Mouse (Mus musculus) hematopoietic stem cell, adult 5-6 weeks (primary cell): ENCODE results near the gene Aff3. TPM values are rescaled to one million over a fixed set of nuclear protein-coding genes. Genes with fewer than 3 reads are reported as not detected.

Source experiments
- ATAC-seq, 2 experiments: fragments of 125-278 bp in 1 of 2; replicated peaks in 1 of 2; 2 replicates each; pipeline ENCODE4 v1.8.0; 2016 to 2017; ENCODE audit warnings: inconsistent platforms in 2 of 2, mild to moderate bottlenecking in 2 of 2, moderate number of reproducible peaks in 2 of 2, low read depth in 1 of 2, moderate TSS enrichment in 1 of 2; ENCODE audit not compliant: low FRiP score in 2 of 2, poor library complexity in 2 of 2, severe bottlenecking in 2 of 2, insufficient read depth in 1 of 2, low TSS enrichment in 1 of 2
- total RNA-seq: library from RNA; stranded (forward); fragments of 172-1452, 232-1000 nt; gene quantifications from 2 replicates; pipeline ENCODE4 v1.2.3, GENCODE M21; 2017

Aff3 gene
- total RNA-seq, 1 experiment from 2014 or later, result 132 TPM

- no peak for ATAC-seq
These were observed 469.0 kb downstream of the Aff3 start for GRCm38 (mm10) chr1:38195721-38196120.

- no peak for ATAC-seq
These were observed 478.6 kb downstream of the Aff3 start for GRCm38 (mm10) chr1:38186227-38186545.

GRCm38 (mm10) chr1:38185517-38186226 lies 479.1 kb downstream of the Aff3 start:
- ATAC-seq, result peak; percentile 75 to 80; a peak in 3 of 4 replicates

GRCm38 (mm10) chr1:38181020-38181550 lies 483.7 kb downstream of the Aff3 start:
- ATAC-seq, result no peak

GRCm38 (mm10) chr1:38178929-38179328 lies 485.8 kb downstream of the Aff3 start:
- ATAC-seq, result no peak

- ATAC-seq, result no peak
These were observed 488.7 kb downstream of the Aff3 start for GRCm38 (mm10) chr1:38176077-38176476.

- ATAC-seq, result no peak
These were observed 492.9 kb downstream of the Aff3 start for GRCm38 (mm10) chr1:38171874-38172273.

GRCm38 (mm10) chr1:38165696-38166095 lies 499.1 kb downstream of the Aff3 start:
- ATAC-seq, result no peak

- no peak for ATAC-seq
These were observed 514.7 kb downstream of the Aff3 start for GRCm38 (mm10) chr1:38150086-38150485.

GRCm38 (mm10) chr1:38146008-38146407 lies 518.7 kb downstream of the Aff3 start:
- ATAC-seq, result no peak

GRCm38 (mm10) chr1:38141371-38141770 lies 523.4 kb downstream of the Aff3 start:
- no peak for ATAC-seq

GRCm38 (mm10) chr1:38140911-38141310 lies 523.8 kb downstream of the Aff3 start:
- ATAC-seq, result no peak

- no peak for ATAC-seq
These were observed 525.4 kb downstream of the Aff3 start for GRCm38 (mm10) chr1:38139396-38139795.

GRCm38 (mm10) chr1:38132942-38133341 lies 531.8 kb downstream of the Aff3 start:
- ATAC-seq, result no peak

- no peak for ATAC-seq
These were observed 533.9 kb downstream of the Aff3 start for GRCm38 (mm10) chr1:38130715-38131483.

- peak; percentile 76 to 84 for ATAC-seq
These were observed 535.1 kb downstream of the Aff3 start, which contains the start of gene Rev1 for GRCm38 (mm10) chr1:38129501-38130267. Rev1 (minus strand) TSS chr1:38129801.

- ATAC-seq, result 0 out of 4 replicates have a peak, but pooled peaks of 1 of the 2 experiments have one; percentile 28
These were observed 535.8 kb downstream of the Aff3 start for GRCm38 (mm10) chr1:38128919-38129436.
